Mouse (Mus musculus) spleen, postnatal 14 days (tissue): ENCODE measurements around the gene Dmxl2.
A peak's percentile ranks its signal among the peaks of the same experiment; 100 is the strongest.

Experiments
- DNase-seq, 2 experiments: peaks; one replicate each; pipeline ENCODE4 v3.0.0; 2021 to 2022; ENCODE audit warnings: low spot score in 2 of 2

Gene Dmxl2

DNA sequence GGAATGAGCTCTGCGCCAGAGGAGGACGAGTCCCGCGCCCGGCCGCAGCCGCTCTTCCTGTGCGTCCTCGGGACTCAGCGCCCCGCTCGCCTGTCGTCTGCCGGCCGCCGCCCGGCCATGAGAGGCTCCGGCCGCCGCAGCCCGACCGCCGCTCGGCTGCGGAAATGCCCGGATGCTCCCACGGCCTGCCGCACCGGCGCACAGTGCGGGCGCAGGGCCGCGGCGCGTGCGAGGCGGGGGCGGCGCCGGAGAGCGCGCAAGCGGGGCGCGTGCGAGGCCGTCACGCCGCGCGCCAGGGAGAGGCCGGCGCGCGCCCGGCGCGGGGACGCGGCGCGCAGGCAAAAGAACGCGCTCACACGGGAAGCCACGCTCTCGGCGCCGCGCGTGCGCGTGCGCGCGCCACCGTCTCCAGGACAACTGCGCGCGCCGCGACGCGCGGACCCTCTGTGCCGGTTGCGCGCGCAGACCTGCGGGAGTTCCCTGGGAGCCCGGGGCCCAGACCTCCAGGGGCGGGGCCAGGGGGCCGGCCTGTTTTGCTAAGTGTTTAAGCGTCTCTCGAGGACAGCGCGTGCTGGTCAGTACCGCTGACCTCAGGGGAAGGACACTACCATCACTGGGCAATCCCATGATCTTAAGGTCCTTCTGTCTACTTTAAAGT lies at the start of gene Dmxl2:
Gene Dmxl2, minus strand, starts transcription at position 174 of the 658 bp plus-strand sequence.
- peak; percentile 26 to 38 for DNase-seq

DNA sequence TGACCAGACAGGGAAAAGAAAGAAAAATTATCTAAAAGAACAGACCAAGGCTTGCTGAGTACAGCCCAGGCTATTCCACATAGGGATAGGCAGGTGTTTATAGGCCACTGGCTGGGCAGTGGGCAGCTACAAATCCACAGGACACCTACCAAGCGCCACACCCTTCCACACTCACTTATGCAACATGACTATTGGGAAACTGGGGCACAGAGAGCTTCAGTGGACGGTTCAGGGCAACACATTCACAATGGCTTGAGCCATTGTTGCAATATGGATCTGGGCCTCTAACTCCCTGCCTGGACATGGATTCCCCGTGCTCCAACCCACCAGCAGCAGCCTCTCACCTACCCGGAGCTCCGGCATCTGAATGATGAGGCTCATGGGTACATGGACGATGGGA lies 48.0 kb upstream of the Dmxl2 start:
- no peak for DNase-seq

DNA sequence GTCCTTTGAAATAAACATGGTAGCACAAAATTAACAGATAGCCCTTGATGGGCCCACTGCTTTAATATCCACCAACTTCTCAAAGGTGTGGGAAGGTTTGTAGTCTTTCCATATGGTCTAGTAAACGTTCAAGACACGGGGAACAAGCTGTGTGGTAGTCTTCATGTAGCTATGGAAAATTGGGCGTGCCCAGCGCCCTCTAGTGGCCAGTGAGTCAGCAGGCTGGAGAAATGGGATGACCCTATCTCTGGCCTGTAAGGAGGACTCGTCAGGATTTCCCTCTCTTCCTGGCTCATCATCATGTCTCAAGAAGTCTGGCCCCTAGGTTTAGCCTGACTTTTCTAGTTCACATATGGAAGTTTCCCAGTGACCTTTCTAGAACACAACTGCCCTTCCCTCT lies 46.1 kb upstream of the Dmxl2 start:
- peak in 1 of 2 experiments; percentile 20 for DNase-seq

DNA sequence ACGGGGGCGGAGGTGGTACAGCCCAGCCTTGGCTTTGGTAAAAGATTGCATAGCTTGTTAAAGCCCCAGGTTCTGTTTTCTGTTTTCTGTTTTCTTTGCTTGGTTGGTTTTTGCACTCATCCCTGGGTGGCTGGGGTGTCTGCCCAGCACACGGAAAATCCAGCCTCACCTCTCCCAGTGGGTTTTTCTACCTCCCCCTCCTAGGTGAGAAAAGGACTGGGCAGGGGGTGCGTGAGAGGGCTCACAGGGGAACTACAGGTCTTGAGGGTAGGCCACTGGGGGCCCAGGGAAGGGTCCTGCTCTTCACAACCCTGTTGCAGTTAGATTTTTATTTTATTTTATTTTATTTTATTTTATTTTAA lies 43.5 kb upstream of the Dmxl2 start:
- DNase-seq, result no peak

DNA sequence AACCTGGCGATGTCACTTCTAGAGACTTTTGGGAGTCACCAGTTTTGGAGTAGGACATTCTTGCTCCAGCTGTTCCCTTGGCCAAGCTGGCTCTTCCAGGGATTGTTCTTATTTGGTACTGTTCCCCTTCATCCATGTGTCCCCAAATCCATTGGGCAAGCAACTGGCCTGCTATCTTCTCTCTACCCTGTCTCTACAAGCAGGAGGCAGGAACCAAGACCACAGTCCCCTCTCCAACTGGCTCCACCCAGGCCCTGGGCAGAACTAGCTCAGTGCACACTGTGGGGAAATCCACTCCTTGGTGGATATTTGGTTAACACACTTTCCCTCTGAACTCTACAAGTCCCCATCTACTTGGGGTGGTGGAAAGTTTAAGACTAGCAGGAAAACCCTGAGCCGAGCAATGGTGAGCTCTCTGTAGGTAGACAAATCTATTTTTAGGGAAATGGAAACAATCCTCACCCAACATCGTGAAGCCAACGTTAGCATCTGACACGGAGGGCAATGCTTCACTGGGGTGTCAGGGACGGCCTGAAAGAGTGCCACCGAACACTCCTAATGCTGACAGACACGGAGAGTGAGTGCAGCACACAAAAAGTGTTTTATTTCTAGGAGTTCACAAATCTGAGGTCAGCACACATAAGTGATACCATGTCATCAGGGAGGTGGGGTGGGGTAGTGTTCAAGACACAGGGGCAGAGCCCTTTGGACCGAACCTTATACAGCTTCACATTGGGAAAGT lies 43.0 kb upstream of the Dmxl2 start:
- DNase-seq, result no peak

DNA sequence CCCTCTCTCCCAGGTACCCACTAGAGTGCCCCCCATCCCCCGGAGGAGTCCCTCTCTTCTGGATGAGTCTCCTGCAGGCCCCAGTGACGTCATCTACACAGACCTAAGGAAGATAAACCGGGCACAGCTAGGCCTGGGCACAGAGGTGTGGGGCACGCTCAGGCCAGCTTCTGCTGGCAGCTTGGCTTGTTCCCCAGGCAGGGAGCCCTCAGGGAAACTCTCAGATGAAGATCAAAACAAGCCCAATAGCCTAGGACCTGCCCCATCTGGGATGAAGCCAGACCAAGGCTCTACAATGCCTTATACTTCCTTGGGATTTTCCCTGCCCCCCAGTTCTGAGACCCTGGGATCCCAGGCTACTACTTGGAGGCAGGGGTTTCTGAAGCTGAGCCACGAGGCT lies 39.4 kb upstream of the Dmxl2 start:
- DNase-seq, result no peak

DNA sequence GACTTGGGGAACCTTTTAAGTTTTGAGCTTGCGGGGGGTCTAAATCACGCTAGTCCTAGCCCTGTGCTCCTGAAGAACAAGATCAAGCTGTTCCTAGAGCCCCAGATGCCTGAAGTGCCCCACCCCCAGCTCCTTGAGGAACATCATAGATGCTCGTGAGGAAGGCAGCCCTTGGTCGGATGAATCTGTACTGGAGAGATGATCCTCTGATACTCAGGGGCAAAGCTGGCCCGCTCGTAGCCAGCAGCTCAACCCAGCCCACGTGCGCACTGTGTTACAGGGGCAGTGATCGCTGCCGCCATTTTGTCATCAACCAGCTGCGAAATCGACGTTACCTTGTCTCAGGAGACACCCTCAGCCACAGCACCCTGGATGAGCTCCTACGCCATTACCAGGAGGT lies 37.3 kb upstream of the Dmxl2 start, which contains the start of gene Sh2d7:
Gene Sh2d7, plus strand, starts transcription at position 301 of the 400 bp plus-strand sequence.
- DNase-seq, result no peak

DNA sequence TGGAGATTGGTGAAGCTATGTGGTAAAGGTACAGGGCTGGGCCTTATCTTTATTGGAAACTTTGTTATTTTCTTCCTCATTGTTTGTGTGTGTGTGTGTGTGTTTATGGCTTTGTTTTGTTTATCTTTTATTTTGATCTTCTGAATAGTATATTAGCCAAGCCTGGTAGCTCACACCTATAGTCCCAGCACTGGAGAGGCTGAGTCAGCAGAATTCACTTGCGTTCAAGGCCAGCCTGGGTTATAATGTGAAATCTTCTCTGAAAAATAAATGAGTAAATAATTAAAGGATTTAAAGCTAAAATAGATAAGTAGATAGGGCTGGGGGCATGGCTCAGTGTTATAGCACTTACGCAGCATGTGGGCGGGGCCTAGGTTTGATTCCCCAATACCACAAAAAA lies 36.8 kb upstream of the Dmxl2 start:
- DNase-seq, result no peak

DNA sequence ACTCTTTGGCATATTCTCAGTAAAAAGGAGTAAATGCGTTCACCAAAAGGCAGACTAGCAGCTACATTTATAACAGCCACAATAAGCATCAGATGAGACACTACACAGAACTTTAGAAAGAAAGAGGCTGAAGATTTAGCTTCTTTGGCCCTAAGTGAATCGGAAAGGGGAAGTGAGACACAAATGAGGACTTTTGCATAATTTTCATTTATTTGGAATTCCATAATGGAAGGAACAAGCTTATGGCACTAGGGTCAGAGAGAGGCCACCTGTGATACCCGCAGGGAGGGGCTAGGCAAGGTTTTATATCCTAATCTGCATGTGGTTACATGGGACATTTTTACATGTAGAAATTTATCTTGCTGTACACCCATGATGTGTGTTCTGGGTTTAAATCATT lies 36.1 kb upstream of the Dmxl2 start:
- no peak for DNase-seq

DNA sequence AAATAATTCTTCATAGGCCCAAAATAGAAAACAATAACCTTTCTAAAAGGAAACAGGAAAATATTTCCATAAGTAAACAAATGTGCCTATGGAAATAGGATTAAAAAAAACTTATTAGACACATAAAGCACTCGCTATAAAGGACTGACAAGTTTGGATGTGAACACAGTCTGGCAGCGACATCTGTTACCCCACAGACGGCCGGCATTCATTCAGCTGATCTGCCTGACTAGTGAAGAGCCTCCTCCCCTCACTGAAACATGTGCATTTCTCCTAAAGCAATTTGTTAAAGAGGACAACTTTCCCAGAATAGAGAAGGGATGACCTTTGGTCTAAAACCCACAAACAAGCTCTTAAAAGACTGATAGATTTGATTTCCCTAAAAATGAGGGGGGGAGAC lies 35.6 kb upstream of the Dmxl2 start:
- no peak for DNase-seq

DNA sequence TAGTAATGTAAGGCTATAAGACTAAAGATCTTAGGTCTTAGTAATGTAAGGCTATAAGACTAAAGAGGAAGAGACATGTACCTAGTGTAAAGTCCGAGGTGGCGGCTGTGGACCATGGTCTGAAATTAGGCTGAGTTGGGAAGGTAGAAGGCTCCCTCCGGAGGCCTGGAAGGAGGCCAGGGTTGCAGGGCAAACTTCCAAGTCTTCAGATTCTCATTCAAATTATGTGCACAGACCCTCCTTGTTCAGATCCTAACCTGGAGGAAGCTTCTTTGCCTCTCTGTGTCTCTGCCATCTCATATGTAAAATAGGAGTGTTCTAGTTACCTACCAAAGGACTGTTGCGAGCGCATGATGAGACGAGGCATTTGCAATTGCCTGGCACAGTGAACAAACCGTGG lies 34.8 kb upstream of the Dmxl2 start:
- no peak for DNase-seq

DNA sequence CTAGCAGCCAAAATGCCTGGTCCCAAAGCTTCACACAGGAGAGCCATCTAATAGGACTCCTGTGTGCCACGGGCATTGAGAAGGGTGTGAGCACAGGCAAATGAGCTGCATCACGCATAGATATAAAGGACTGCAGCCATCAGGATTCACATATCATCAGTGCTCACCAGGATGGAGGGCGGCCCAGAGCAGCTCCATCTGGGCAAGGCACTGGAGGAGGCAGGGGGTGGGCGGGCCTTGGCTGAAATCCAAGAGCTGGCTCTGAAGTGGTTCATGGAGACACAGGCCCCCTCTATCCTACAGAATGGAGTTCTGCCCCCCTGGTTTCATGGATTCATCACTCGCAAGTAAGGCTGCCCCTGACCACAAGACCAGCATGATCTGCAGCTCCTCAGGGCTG lies 32.5 kb upstream of the Dmxl2 start:
- no peak for DNase-seq

DNA sequence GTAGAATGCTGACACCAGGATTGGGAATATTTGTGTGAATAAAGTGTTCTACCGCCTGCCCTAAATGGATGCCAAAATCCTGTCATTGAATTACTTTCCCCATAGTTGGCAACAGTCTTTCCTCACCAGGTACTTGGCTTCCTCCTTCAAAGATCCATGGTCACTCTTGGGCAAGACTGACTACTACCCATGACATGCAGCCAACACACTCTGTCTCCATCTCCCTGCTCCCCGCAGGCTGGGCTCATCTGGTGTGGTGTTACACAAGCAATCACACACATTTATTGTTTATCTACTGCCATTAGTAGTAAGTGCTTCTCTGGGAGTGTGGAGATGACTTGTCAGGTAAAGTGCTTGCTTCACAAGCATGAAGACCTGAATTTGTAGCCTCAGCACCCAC lies 31.5 kb upstream of the Dmxl2 start:
- DNase-seq, result no peak

DNA sequence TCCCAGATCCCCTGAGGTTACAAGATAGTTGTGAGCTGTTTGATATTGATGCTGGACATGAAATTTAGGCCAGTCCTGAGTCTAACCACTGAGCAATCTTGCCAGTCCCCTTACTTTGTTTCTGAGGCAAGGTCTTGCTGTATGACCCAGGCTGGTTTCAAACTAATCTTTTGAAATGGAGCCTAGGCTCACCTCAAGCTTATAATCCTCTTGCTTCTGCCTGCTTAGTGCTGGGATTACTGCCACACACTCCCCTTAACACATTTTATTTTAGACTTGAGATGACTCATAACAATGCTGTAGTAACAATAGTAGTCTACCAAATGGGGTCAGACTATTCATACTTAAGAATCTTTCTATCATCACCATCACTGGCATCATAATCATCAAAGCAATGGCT lies 30.0 kb upstream of the Dmxl2 start:
- no peak for DNase-seq

DNA sequence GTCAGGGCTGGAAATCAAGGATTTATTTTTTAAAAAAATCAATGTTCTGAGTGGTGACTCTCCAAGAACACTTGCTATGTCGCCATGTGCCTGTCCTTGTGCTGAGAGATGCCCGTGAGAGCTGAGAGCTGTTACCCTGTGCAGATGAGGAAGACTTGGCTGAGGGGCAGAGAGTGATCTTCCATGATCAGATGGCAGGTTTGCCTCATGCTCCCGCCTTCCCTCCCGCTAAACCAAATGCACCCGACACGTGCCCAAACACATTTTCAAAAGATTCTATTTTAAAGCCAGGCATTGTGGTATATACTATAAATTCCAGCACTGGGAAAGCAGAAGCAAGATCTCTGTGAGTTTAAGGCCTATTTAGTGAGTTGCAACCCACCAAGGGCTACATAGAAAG lies 29.4 kb upstream of the Dmxl2 start:
- DNase-seq, result no peak

DNA sequence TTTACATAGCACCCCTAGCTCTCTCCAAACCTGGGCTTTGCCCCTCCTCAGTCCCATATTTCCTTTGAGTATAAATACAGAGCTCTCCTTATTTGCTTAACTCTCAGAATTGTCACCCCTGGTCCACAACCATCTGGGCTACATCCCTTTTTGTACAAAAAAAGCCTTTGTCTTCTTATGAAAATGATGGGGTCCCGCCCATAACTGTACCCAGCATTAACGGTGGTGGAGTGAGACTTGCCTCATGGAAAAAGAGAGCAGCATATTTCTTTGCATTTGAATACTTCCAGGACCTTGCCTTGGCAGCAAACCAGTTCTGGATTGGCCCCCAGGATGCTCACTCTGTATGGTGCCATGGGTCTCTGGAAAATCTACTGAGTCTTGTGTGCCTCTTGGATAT lies 28.5 kb upstream of the Dmxl2 start:
- DNase-seq, result no peak

DNA sequence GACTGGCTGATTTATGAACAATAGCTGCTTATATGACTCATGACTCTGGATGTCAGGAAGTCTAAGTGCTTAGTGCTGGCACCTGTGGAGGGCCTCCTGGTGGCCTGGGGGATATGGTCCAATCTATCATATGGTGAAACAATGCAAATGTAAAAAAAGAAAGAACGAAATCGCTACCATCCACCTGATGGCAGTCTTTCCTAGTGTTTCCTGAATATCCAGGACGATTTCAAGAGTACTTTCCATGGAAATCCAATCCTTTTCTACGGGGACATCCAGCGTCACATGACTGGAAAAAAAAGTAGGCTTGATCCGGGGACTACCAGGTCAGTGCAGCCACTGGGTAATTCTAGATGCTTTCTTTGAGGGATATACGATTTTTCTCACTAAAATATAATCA lies 26.3 kb upstream of the Dmxl2 start:
- DNase-seq, result no peak

DNA sequence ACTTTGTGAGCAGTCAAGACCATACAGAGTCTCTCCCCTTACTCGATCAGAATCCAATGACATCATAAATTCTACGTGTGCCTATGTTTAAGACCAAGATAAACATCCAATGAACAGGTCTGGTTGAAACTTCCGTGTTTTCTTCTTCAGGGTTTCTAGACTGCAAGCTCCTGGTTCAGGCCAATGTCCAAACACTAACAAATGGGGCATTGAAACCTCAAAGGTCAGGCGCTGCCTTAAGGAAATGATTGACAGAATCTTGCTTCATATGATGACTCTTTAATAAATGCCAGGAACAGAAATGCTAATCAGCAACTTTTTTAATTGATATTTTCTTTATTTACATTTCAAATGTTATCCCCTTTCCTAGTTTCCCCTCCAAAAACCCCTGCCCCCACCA lies 18.9 kb upstream of the Dmxl2 start:
- no peak for DNase-seq

DNA sequence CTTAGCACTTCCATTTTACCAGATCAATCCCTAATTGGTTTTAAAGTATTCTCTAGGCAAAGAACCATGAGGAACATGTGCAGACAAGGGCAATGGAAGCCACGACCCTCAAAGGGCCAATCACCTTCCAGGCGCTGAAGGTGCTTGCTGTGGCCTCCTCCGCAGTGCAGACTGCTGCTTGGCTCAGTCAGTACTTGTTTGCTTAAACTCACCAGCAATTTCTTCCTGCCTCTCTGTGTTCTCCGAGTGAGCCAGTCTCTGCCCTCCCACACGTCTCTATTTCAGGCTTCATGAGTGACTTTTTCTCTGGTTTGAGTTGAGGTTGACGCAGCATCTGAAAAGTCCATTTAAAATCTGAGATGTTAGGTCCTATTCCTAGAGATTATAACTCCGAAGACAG lies 17.5 kb upstream of the Dmxl2 start:
- no peak for DNase-seq

DNA sequence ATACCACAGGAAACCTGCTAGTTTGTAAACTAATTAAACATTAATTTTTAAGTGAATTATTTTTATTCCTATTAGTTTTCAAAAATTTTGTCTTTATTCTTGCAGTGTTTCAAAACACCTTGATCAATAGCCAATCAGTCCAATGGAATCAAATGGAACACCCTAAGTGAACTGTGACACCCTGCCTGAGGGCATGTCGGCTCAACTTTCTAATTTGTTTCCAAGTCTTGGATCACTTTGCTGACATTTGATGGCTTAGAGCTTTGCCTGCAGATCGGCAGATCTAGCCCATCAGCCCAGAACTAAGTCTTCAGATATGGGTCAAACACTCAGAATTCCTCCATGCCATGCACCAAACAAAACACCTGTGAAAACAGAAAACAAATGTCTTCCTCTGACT lies 14.6 kb upstream of the Dmxl2 start:
- no peak for DNase-seq

DNA sequence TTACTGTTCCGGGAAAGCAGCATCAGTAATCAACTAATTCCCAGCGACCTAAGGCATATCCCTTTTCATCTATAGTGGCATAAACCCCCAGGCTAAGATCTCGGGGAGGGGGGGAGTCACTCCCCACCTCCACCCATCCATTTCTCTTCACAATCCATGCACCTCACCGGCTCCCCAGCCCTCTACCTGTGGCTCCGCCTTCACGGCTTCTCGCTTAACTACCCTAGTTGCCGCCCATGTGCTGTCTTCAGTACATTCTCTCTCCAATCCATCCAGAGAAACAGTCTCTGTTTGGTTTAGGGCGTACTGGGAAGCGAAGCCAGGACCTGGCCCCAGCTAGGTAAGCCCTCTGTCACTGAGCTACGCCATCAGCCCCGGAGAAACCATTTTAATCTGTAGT lies 1.4 kb upstream of the Dmxl2 start:
- DNase-seq, result no peak

DNA sequence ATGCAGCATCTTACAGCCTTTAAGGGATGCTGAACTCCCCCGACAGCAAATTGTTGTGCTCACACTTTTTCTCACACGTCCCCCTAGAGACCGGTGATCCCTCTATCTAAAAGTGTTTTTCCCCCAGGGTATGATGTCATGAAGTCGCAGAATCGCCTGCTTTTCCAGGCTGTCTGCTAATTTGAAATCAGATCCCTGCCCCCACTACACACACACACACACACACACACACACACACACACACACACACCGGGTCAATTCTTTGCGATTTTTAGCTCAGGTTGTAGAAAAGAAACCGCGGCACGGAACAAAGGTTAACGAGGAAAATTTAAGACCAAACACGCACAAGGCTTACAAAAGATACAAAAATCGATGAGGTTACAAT lies 677 bp upstream of the Dmxl2 start:
- no peak for DNase-seq

DNA sequence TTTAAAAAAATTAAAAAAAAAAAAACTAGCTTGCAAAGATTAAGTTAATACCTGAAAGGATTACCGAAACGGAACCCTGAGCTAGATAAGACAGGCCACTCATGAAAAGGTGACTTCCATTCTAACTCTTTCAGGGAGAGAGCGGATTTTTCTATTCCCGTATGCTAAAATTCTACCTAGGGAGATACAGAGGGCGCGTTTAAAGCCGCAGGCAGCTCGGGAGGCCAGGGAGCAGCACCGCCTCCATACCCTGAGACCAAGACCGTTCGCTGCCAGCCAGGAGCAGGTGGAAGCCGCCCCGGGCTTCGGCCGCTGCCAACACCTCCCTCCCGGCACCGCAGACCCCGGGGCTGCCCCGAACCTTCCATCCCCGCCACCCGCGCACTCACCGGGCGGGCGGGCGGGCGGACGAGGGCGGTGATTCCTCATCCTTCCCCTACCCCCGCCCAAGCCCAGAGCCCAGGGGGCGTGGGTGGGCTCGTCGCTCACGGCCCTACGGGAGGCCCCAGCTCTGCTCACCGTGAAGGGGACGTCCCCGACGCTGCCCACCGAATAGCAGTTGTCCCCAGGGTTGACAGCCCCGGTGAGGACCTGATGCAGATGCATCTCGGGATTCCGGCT lies 484 bp downstream of the Dmxl2 start:
- DNase-seq, result no peak
